ENCODE assay signal across 8 mouse cellular contexts in the genomic region with DNA sequence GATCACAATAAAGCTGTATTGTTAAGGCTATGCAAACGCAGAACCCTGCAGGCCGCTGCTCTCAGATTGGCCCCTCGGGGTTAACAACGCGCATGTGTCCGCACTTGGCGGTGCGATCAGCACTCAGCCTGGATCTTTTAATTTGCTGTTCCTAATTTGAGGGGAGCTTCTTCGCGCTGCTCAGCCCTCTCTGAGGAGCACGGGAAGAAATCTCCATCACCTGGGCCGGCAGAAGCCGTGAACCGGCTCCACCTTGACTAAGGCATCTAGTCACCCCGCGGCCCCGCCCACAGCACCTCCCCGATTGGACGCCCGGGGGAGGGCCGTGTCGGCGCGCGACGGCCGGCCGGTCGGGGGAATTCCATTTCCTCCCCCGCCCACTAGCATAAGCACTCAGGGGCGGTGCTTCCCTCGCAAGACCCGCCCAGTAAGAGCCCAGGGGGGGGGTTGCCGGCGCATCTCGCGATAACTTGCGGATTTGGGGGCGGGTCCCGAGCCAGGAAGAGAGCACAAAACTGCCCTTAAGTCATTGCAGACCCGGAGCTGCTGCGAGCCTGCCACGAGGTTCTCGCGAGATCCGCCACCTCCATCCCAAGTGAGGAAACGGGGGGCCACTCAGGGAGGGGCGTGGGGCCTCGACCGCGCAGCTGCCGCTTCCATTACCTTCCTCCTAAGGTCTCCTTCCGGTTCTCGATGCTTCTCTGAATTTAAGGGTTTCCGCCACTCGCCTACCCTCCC. TPM values are rescaled to one million over a fixed set of nuclear protein-coding genes. Genes with fewer than 3 reads are reported as not detected.
DNase-seq lines count a peak whose midpoint lies in the region; ATAC-seq lines count a peak whose summit lies in the region.

Ube2d3 (plus strand) TSS at position 392 of the 738 bp plus-strand sequence.

- peak within 1 kb of the TSS; percentile 92 for H3K4me2 ChIP-seq in heart, embryonic 13.5 days
- H3K4me2 ChIP-seq in liver, embryonic 12.5 days: peak within 1 kb of the TSS; percentile 81
- peak within 1 kb of the TSS; percentile 64 for H3K4me2 ChIP-seq in stomach, embryonic 15.5 days

- WGBS in heart, embryonic 13.5 days: under 1% methylated on average over 56 of the region's 56 CpGs
- 0% methylated on average over 55 of the region's 56 CpGs for whole genome bisulfite sequencing in liver, embryonic 12.5 days (ENCODE audit: insufficient replicate concordance)
- WGBS in stomach, embryonic 15.5 days: under 1% methylated on average over 56 of the region's 56 CpGs

- peak within 1 kb of the TSS; percentile 100 for H3K27ac ChIP-seq in brown adipose tissue, adult 24 weeks (replicated peaks; ENCODE audit: low read depth, low read length)
- peak within 1 kb of the TSS; percentile 100 for H3K27ac ChIP-seq in heart, embryonic 13.5 days (replicated peaks)
- H3K27ac ChIP-seq in liver, embryonic 12.5 days: peak within 1 kb of the TSS; percentile 100
- H3K27ac ChIP-seq in stomach, embryonic 15.5 days: peak within 1 kb of the TSS; percentile 100

- peak; percentile 83 for ATAC-seq in heart, embryonic 13.5 days (ENCODE audit: extremely low read depth, insufficient number of reproducible peaks, low FRiP score, low TSS enrichment)
- peak; percentile 85 for ATAC-seq in liver, embryonic 12.5 days
- ATAC-seq in stomach, embryonic 15.5 days (ENCODE audit: insufficient read depth, low FRiP score, low read depth): peak; percentile 93

- DNase-seq in CD4-positive, CD25-positive, alpha-beta regulatory T cell, adult 2 months (ENCODE audit: low read depth, low spot score): peak; percentile 100
- DNase-seq in fat pad, adult 2 months (ENCODE audit: extremely low read depth, low read depth, low spot score): peak; percentile 83
- peak; percentile 99 for DNase-seq in kidney, postnatal 10 days
- peak; percentile 100 for DNase-seq in natural killer cell, adult 2 months (ENCODE audit: low spot score in 2 of 2)

- H3K27me3 ChIP-seq in heart, embryonic 13.5 days (replicated peaks): no peaks in the 10 kb centered on the region
- no peaks in the 10 kb centered on the region for H3K27me3 ChIP-seq in liver, embryonic 12.5 days (replicated peaks)
- H3K27me3 ChIP-seq in stomach, embryonic 15.5 days (replicated peaks): no peaks in the 10 kb centered on the region

- H3K9me3 ChIP-seq in heart, embryonic 13.5 days: no peaks in the 10 kb centered on the region
- no peaks in the 10 kb centered on the region for H3K9me3 ChIP-seq in liver, embryonic 12.5 days (replicated peaks)
- no peaks in the 10 kb centered on the region for H3K9me3 ChIP-seq in stomach, embryonic 15.5 days

- peaks cover 21% of the 10 kb centered on the region for H3K36me3 ChIP-seq in heart, embryonic 13.5 days
- H3K36me3 ChIP-seq in liver, embryonic 12.5 days: peaks cover 16% of the 10 kb centered on the region; the same call in 1 of the 2 replicates
- no peaks in the 10 kb centered on the region for H3K36me3 ChIP-seq in stomach, embryonic 15.5 days

- peak within 1 kb of the TSS; percentile 92 for H3K4me3 ChIP-seq in brown adipose tissue, adult 24 weeks (ENCODE audit: insufficient read depth, low read depth, low read length)
- peak within 1 kb of the TSS; percentile 97 for H3K4me3 ChIP-seq in heart, embryonic 13.5 days
- H3K4me3 ChIP-seq in liver, embryonic 12.5 days: peak within 1 kb of the TSS; percentile 78
- peak within 1 kb of the TSS; percentile 87 for H3K4me3 ChIP-seq in stomach, embryonic 15.5 days (replicated peaks)

- peak within 1 kb of the TSS; percentile 98 for H3K9ac ChIP-seq in heart, embryonic 13.5 days
- H3K9ac ChIP-seq in liver, embryonic 12.5 days: peak within 1 kb of the TSS; percentile 97
- peak within 1 kb of the TSS; percentile 89 for H3K9ac ChIP-seq in stomach, embryonic 15.5 days

- no peaks in the 10 kb centered on the region for H3K4me1 ChIP-seq in brown adipose tissue, adult 24 weeks (ENCODE audit: control insufficient read depth, insufficient read depth, insufficient read length, low read length)
- peaks cover 23% of the 10 kb centered on the region for H3K4me1 ChIP-seq in heart, embryonic 13.5 days
- H3K4me1 ChIP-seq in liver, embryonic 12.5 days: peaks cover 28% of the 10 kb centered on the region
- H3K4me1 ChIP-seq in stomach, embryonic 15.5 days: no peaks in the 10 kb centered on the region; the same call in 1 of the 2 replicates

RNA-seq across cellular contexts. Expression of gene Ube2d3, which starts in this region (rescaled TPM):
- polyA plus RNA-seq in brown adipose tissue, adult 24 weeks (2012; ENCODE audit: insufficient read depth, insufficient read length, missing spikeins): 370 and 426 TPM in 2 replicates
- 398 and 436 TPM in 2 replicates for polyA plus RNA-seq in heart, embryonic 13.5 days (2015; fragmentation: Nextera tagmentation; extraction: Ambion mirVana)
- 331 and 332 TPM in 2 replicates for polyA plus RNA-seq in liver, embryonic 12.5 days (2016; fragmentation: Nextera tagmentation; extraction: Ambion mirVana)
- 469 and 491 TPM in 2 replicates for polyA plus RNA-seq in stomach, embryonic 15.5 days (2015; fragmentation: Nextera tagmentation; extraction: Ambion mirVana)

Comparison
In these comparisons a context has a peak if more than half of its experiments do, and no peak if none do; other contexts are left out.
1. Peak in every context shown above with its lines: DNase-seq, ATAC-seq, H3K4me3 ChIP-seq and H3K27ac ChIP-seq.